Mouse (Mus musculus) spleen, embryonic (tissue): ENCODE measurements at regions not wholly inside any gene's neighbourhood (a gene's known extent, or its start where the extent isn't known, plus 50 kb on each side); places are given as distances from the start of the nearest gene placed in this dataset.

Source experiments
- CTCF ChIA-PET: fragments of 350-600 bp; sonication (Branson Sonifier 250); formaldehyde crosslinking; loops from one replicate; lab custom pipeline; 2022; lab: Charles Lee

GRCm38 (mm10) chr16:19834128-19834527, 74.1 kb downstream of the B3gnt5 start:
- CTCF ChIA-PET = interaction anchor here (0.6 kb wide), 1 partner anchor 11 kb away, joined by 3 read pairs; no protein-coding TSS in a partner anchor

- CTCF ChIA-PET = no interaction called here
These were observed 74.7 kb downstream of the B3gnt5 start for GRCm38 (mm10) chr16:19834750-19835149.

GRCm38 (mm10) chr16:19839831-19840230, 79.8 kb downstream of the B3gnt5 start:
- CTCF ChIA-PET = no interaction called here

GRCm38 (mm10) chr16:19842346-19843025, 82.5 kb downstream of the B3gnt5 start:
- CTCF ChIA-PET = interaction anchor here (0.5 kb wide), 1 partner anchor 75 kb away, joined by 3 read pairs; no protein-coding TSS in a partner anchor

- CTCF ChIA-PET = no interaction called here
These were observed 83.7 kb downstream of the B3gnt5 start for GRCm38 (mm10) chr16:19843738-19844137.

GRCm38 (mm10) chr16:19848395-19848794, 88.4 kb downstream of the B3gnt5 start:
- CTCF ChIA-PET = no interaction called here

- CTCF ChIA-PET = interaction anchor here (0.6 kb wide), 1 partner anchor 44 kb away, joined by 3 read pairs; no protein-coding TSS in a partner anchor
These were observed 105.3 kb downstream of the B3gnt5 start for GRCm38 (mm10) chr16:19865306-19865705.

GRCm38 (mm10) chr16:19865931-19866330, 105.9 kb downstream of the B3gnt5 start:
- CTCF ChIA-PET = interaction anchor here (0.5 kb wide), 1 partner anchor 8 kb away, joined by 3 read pairs; no protein-coding TSS in a partner anchor

- CTCF ChIA-PET = no interaction called here
These were observed 109.4 kb downstream of the B3gnt5 start for GRCm38 (mm10) chr16:19869425-19869824.

- CTCF ChIA-PET = no interaction called here
These were observed 105.8 kb downstream of the Klhl6 start for GRCm38 (mm10) chr16:19876861-19877554.

GRCm38 (mm10) chr16:19882961-19883360, 99.9 kb downstream of the Klhl6 start:
- CTCF ChIA-PET = no interaction called here

GRCm38 (mm10) chr16:19883776-19884513, 98.9 kb downstream of the Klhl6 start:
- CTCF ChIA-PET = no interaction called here

GRCm38 (mm10) chr16:19884535-19884934, 98.3 kb downstream of the Klhl6 start:
- CTCF ChIA-PET = no interaction called here

GRCm38 (mm10) chr16:19886596-19886995, 96.2 kb downstream of the Klhl6 start:
- CTCF ChIA-PET = no interaction called here

GRCm38 (mm10) chr16:19889576-19889975, 93.3 kb downstream of the Klhl6 start:
- CTCF ChIA-PET = no interaction called here

- CTCF ChIA-PET = no interaction called here
These were observed 91.4 kb downstream of the Klhl6 start for GRCm38 (mm10) chr16:19891441-19891840.

- CTCF ChIA-PET = no interaction called here
These were observed 88.3 kb downstream of the Klhl6 start for GRCm38 (mm10) chr16:19894435-19894994.
